Mouse (Mus musculus): ENCODE data around the gene St8sia4.
"Not testable (repeated sequence)": the region's sequence is repeated elsewhere in the genome, so short reads cannot be mapped to it uniquely, and the experiment has no call there.

St8sia4 gene

GRCm38 (mm10) chr1:95596825-95597224 lies 70.5 kb downstream of the St8sia4 start:
- DNase-seq (ENCODE audit: low read depth, low spot score): no peak

- DNase-seq (ENCODE audit: low read depth, low spot score): no peak
Measured at GRCm38 (mm10) chr1:95591101-95591500, 76.3 kb downstream of the St8sia4 start.

- no peak for DNase-seq (ENCODE audit: low read depth, low spot score)
Measured at GRCm38 (mm10) chr1:95590108-95590507, 77.3 kb downstream of the St8sia4 start.

- no peak for DNase-seq (ENCODE audit: low read depth, low spot score)
Measured at GRCm38 (mm10) chr1:95589471-95589870, 77.9 kb downstream of the St8sia4 start.

- DNase-seq (ENCODE audit: low read depth, low spot score): no peak
Measured at GRCm38 (mm10) chr1:95583310-95583709, 84.1 kb downstream of the St8sia4 start.

- no peak for DNase-seq (ENCODE audit: low read depth, low spot score)
Measured at GRCm38 (mm10) chr1:95582264-95582663, 85.1 kb downstream of the St8sia4 start.

GRCm38 (mm10) chr1:95572619-95573540 lies 94.5 kb downstream of the St8sia4 start:
- no peak for DNase-seq (ENCODE audit: low read depth, low spot score)

- DNase-seq (ENCODE audit: low read depth, low spot score): no peak
Measured at GRCm38 (mm10) chr1:95571106-95571505, 96.3 kb downstream of the St8sia4 start.

GRCm38 (mm10) chr1:95554556-95554955 lies 112.8 kb downstream of the St8sia4 start:
- DNase-seq (ENCODE audit: low read depth, low spot score): not testable (repeated sequence)

- DNase-seq (ENCODE audit: low read depth, low spot score): no peak
Measured at GRCm38 (mm10) chr1:95541460-95541859, 125.9 kb downstream of the St8sia4 start.

Measured in retina, adult 2 months (tissue).